Mouse (Mus musculus) midbrain, postnatal 0 days (tissue): ENCODE data around the gene Spint4. TPM values are rescaled to one million over a fixed set of nuclear protein-coding genes. Genes with fewer than 3 reads are reported as not detected.
"Not testable (repeated sequence)": the region's sequence is repeated elsewhere in the genome, so short reads cannot be mapped to it uniquely, and the experiment has no call there.

Experiments used
- ATAC-seq: fragments of 200-750 bp; cut with Nextera tagmentation; 2 replicates; pipeline ENCODE4 v1.8.0; 2017; ENCODE audit warnings: moderate number of reproducible peaks, mild to moderate bottlenecking, moderate TSS enrichment, moderate library complexity; ENCODE audit not compliant: low FRiP score
- DNase-seq: peaks from one replicate; pipeline ENCODE4 v3.0.0-alpha.2; 2015; ENCODE audit warnings: low spot score
- H3K27ac ChIP-seq: fragments of 300-500 bp; sonication (generic); 2 replicates; pipeline ENCODE4 v1.5.1; 2014; ENCODE audit warnings: low read depth, mild to moderate bottlenecking, low read length, mixed read lengths
- H3K27me3 ChIP-seq: fragments of 300-500 bp; sonication (generic); 2 replicates; pipeline ENCODE4 v1.6.1; 2014; ENCODE audit warnings: low read length, control low read depth, mixed read lengths; ENCODE audit not compliant: insufficient read depth
- H3K36me3 ChIP-seq: fragments of 300-500 bp; sonication (generic); 2 replicates; pipeline ENCODE4 v1.6.1; 2014; ENCODE audit warnings: low read length, control low read depth, mixed read lengths; ENCODE audit not compliant: insufficient read depth
- H3K4me1 ChIP-seq: fragments of 300-500 bp; sonication (generic); 2 replicates; pipeline ENCODE4 v1.6.1; 2014; ENCODE audit warnings: mild to moderate bottlenecking, control low read depth, antibody characterized with exemption, low read length, mixed read lengths; ENCODE audit not compliant: insufficient read depth
- H3K4me2 ChIP-seq: fragments of 300-500 bp; sonication (generic); 2 replicates; pipeline ENCODE4 v1.6.1; 2014; ENCODE audit warnings: low read depth, mild to moderate bottlenecking, low read length, mixed read lengths; ENCODE audit not compliant: poor library complexity, severe bottlenecking
- H3K4me3 ChIP-seq: fragments of 300-500 bp; sonication (generic); 2 replicates; pipeline ENCODE4 v1.5.1; 2014; ENCODE audit warnings: low read depth, mild to moderate bottlenecking, low read length, moderate library complexity
- H3K9ac ChIP-seq: fragments of 300-500 bp; sonication (generic); replicated peaks from 2 replicates; pipeline ENCODE4 v1.6.1; 2014; ENCODE audit warnings: mild to moderate bottlenecking, low read length, moderate library complexity, mixed read lengths; ENCODE audit not compliant: poor library complexity, severe bottlenecking
- H3K9me3 ChIP-seq: fragments of 300-500 bp; sonication (generic); 2 replicates; pipeline ENCODE4 v1.6.1; 2016; ENCODE audit warnings: low read length, control low read depth
- CTCF ChIP-seq: IDR thresholded peaks from 2 replicates; pipeline ENCODE4 v1.5.1; 2016; ENCODE audit warnings: antibody characterized with exemption, mild to moderate bottlenecking
- WGBS: fragments of 180-500 bp; shearing (Covaris S2); extraction: QIAGEN DNeasy Blood & Tissue Kit; methylation state at CpG from one replicate; pipeline ENCODE4 v1.1.7; 2014; 5-methylcytosine and 5-hydroxymethylcytosine counted together
- polyA plus RNA-seq: library from polyadenylated mRNA; unstranded; fragments of >200 nt; fragmentation: Nextera tagmentation; extraction: Ambion mirVana; gene quantifications from 2 replicates; pipeline ENCODE4 v1.2.1, GENCODE M21; 2015
- total RNA-seq: library from RNA; depleted of rRNA; stranded (reverse); fragments of >200 nt; gene quantifications from 2 replicates; pipeline ENCODE4 v1.2.3, GENCODE M21; 2014

Spint4 gene
- total and polyA plus RNA-seq, 2 experiments from 2014 or later: not detected

- Histone ChIP-seq H3K9me3 (no peaks in the 10 kb centered on the region), H3K9ac (no peak overlapping the region), H3K27ac (no peak overlapping the region), H3K36me3 (no peaks in the 10 kb centered on the region), H3K4me3 (no peak overlapping the region), H3K4me1 (no peaks in the 10 kb centered on the region), H3K27me3 (no peaks in the 10 kb centered on the region), H3K4me2 (no peak overlapping the region)
- ATAC-seq (no peak), DNase-seq (no peak)
- no peak for TF ChIP-seq CTCF
- WGBS: 80% methylated on average over 5 of the region's 5 CpGs
Measured at GRCm38 (mm10) chr2:164700959-164701358, 2.7 kb downstream of the Spint4 start.

DNA sequence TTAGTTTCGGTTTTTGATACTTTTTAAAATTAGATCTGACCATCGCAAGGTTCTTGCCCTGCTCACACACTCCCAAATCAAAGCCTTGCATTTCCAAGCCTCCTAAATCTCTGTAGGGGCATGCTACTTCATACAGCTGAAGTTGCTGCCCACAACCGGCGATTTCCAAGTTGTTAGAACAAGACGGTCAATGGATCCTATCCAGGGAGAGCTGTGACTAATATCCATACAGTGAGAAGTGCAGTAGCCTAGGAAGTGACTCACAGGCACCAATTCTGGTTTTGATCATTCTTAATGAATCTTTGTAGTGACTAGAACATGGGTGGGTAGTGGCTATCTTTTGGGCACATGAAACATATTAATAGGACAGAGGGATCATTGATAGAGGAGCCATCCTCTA is 3.5 kb downstream of the Spint4 start:
- ATAC-seq (no peak), DNase-seq (no peak)
- Histone ChIP-seq H3K27me3 (no peaks in the 10 kb centered on the region), H3K9me3 (no peaks in the 10 kb centered on the region), H3K4me1 (no peaks in the 10 kb centered on the region), H3K27ac (no peak overlapping the region), H3K4me3 (no peak overlapping the region), H3K4me2 (no peak overlapping the region), H3K9ac (no peak overlapping the region), H3K36me3 (no peaks in the 10 kb centered on the region)
- no peak for TF ChIP-seq CTCF
- WGBS: 95% methylated on average over 5 of the region's 5 CpGs

GRCm38 (mm10) chr2:164704235-164704634 is 5.9 kb downstream of the Spint4 start:
- H3K27ac ChIP-seq: no peak overlapping the region
- ATAC-seq: no peak
- DNase-seq: no peak
- H3K36me3 ChIP-seq: no peaks in the 10 kb centered on the region
- no peaks in the 10 kb centered on the region for H3K9me3 ChIP-seq
- 81% methylated on average over 5 of the region's 5 CpGs for WGBS
- TF ChIP-seq CTCF: no peak
- no peak overlapping the region for H3K4me3 ChIP-seq
- no peak overlapping the region for H3K4me2 ChIP-seq
- no peaks in the 10 kb centered on the region for H3K4me1 ChIP-seq
- H3K27me3 ChIP-seq: no peaks in the 10 kb centered on the region
- H3K9ac ChIP-seq: no peak overlapping the region

GRCm38 (mm10) chr2:164705328-164705727 is 7.0 kb downstream of the Spint4 start:
- Histone ChIP-seq H3K9me3 (no peaks in the 10 kb centered on the region), H3K4me3 (no peak overlapping the region), H3K4me2 (no peak overlapping the region), H3K27me3 (no peaks in the 10 kb centered on the region), H3K4me1 (no peaks in the 10 kb centered on the region), H3K27ac (no peak overlapping the region), H3K9ac (no peak overlapping the region), H3K36me3 (no peaks in the 10 kb centered on the region)
- ATAC-seq (no peak), DNase-seq (no peak)
- WGBS: 88% methylated on average over 6 of the region's 6 CpGs
- no peak for TF ChIP-seq CTCF

- 92% methylated on average over 14 of the region's 14 CpGs for WGBS
- H3K9ac ChIP-seq: no peak overlapping the region
- TF ChIP-seq CTCF: no peak
- no peak overlapping the region for H3K4me3 ChIP-seq
- no peaks in the 10 kb centered on the region for H3K36me3 ChIP-seq
- DNase-seq (no peak), ATAC-seq (no peak)
- H3K9me3 ChIP-seq: no peaks in the 10 kb centered on the region
- H3K4me1 ChIP-seq: no peaks in the 10 kb centered on the region
- H3K27me3 ChIP-seq: no peaks in the 10 kb centered on the region
- no peak overlapping the region for H3K27ac ChIP-seq
- no peak overlapping the region for H3K4me2 ChIP-seq
Measured at GRCm38 (mm10) chr2:164705991-164706390, 7.7 kb downstream of the Spint4 start.

DNA sequence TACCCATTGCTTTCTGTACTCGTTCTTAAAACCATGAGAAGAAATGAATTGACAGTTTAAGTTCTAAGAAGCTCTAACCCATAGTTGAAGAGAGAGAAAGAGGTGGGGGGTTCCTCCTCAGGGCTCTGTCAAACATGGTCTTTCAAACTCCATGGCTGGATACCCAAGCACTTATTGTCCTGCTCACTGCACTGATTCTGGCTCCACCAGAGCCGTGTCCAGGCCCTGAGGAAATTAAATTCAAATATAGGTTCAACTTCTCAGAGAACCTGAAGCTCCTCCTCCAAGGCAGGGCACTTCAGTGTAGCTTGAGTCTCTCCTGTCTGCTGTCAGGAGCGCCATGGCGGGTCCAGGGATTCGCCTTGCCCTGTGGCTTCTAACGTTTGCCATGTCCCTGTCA is 16.7 kb downstream of the Spint4 start, which contains the start of gene Spint5:
TSS of gene Spint5 (plus strand) at position 301 of the 400 bp plus-strand sequence.
- 85% methylated on average over 6 of the region's 6 CpGs for WGBS
- no peak within 1 kb of the TSS for H3K9ac ChIP-seq
- DNase-seq (no peak), ATAC-seq (no peak)
- H3K4me3 ChIP-seq: no peak within 1 kb of the TSS
- no peak within 1 kb of the TSS for H3K4me2 ChIP-seq
- no peaks in the 10 kb centered on the region for H3K9me3 ChIP-seq
- H3K36me3 ChIP-seq: no peaks in the 10 kb centered on the region
- H3K4me1 ChIP-seq: no peaks in the 10 kb centered on the region
- H3K27ac ChIP-seq: no peak within 1 kb of the TSS
- no peaks in the 10 kb centered on the region for H3K27me3 ChIP-seq
- TF ChIP-seq CTCF: no peak

DNA sequence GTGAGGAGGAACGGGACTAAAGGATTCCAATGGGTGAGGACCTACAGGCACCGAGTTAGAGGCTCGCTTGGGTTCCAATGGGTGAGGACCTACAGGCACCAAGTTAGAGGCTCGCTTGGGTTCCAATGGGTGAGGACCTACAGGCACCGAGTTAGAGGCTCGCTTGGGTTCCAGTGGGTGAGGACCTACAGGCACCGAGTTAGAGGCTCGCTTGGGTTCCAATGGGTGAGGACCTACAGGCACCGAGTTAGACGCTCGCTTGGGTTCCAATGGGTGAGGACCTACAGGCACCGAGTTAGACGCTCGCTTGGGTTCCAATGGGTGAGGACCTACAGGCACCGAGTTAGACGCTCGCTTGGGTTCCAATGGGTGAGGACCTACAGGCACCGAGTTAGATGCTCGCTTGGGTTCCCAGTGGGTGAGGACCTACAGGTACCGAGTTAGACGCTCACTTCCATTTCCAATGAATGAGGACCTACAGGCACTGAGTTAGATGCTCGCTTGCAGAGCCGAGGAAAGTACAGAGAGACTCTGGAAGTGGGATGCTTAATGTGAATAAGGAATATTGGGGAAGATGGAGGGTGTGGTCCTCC is 18.0 kb downstream of the Spint4 start:
- H3K36me3 ChIP-seq, ATAC-seq, DNase-seq, H3K4me3 ChIP-seq, H3K27ac ChIP-seq, H3K4me1 ChIP-seq, H3K4me2 ChIP-seq, H3K9me3 ChIP-seq, H3K27me3 ChIP-seq, H3K9ac ChIP-seq: not testable (repeated sequence)
- 91% methylated on average over 20 of the region's 23 CpGs for WGBS
